Mouse (Mus musculus) mouse trophoblast stem cell (cell line): Measurements from ENCODE around the gene Mgat5.

ENCODE experiments used
- in situ Hi-C, 2 experiments: fragments of 300-500 bp; cut with MseI, MboI; formaldehyde crosslinking; loops; 2 replicates in 1 of 2; 3 replicates in 1 of 2; pipeline ENCODE4 v1.15.1; 2025

Gene Mgat5

GRCm38 (mm10) chr1:127204817-127205485, at the start of gene Mgat5:
Gene Mgat5 (plus strand): TSS chr1:127205015.
- in situ Hi-C loops, result no loop called here

GRCm38 (mm10) chr1:127160118-127160760, 44.6 kb upstream of the Mgat5 start:
- in situ Hi-C loops, result no loop called here

- in situ Hi-C loops, result no loop called here
These were observed 40.1 kb upstream of the Mgat5 start for GRCm38 (mm10) chr1:127164589-127165160.

- in situ Hi-C loops, result no loop called here
These were observed 38.3 kb upstream of the Mgat5 start for GRCm38 (mm10) chr1:127166521-127166920.

- in situ Hi-C loops, result no loop called here
These were observed 37.2 kb upstream of the Mgat5 start for GRCm38 (mm10) chr1:127167586-127167985.

GRCm38 (mm10) chr1:127168205-127168604, 36.6 kb upstream of the Mgat5 start:
- in situ Hi-C loops, result no loop called here

- in situ Hi-C loops, result no loop called here
These were observed 35.3 kb upstream of the Mgat5 start for GRCm38 (mm10) chr1:127169516-127169915.

- in situ Hi-C loops, result no loop called here
These were observed 33.5 kb upstream of the Mgat5 start for GRCm38 (mm10) chr1:127171361-127171760.

- in situ Hi-C loops, result no loop called here
These were observed 31.4 kb upstream of the Mgat5 start for GRCm38 (mm10) chr1:127173448-127173847.

- in situ Hi-C loops, result loop anchor here in 1 of 2 experiments (10.0 kb wide), 1 partner anchor 262 kb away; no protein-coding TSS in a partner anchor
These were observed 12.4 kb upstream of the Mgat5 start for GRCm38 (mm10) chr1:127192396-127192795.

- in situ Hi-C loops, result loop anchor here in 1 of 2 experiments (10.0 kb wide), 1 partner anchor 256 kb away; no protein-coding TSS in a partner anchor
These were observed 5.6 kb upstream of the Mgat5 start for GRCm38 (mm10) chr1:127199186-127199585.

GRCm38 (mm10) chr1:127202360-127202759, 2.5 kb upstream of the Mgat5 start:
- in situ Hi-C loops, result no loop called here

- in situ Hi-C loops, result no loop called here
These were observed 1.5 kb upstream of the Mgat5 start for GRCm38 (mm10) chr1:127203231-127203764.

GRCm38 (mm10) chr1:127205501-127206019, 745 bp downstream of the Mgat5 start:
- in situ Hi-C loops, result no loop called here

- in situ Hi-C loops, result no loop called here
These were observed 1.3 kb downstream of the Mgat5 start for GRCm38 (mm10) chr1:127206020-127206641.

GRCm38 (mm10) chr1:127206881-127207555, 2.2 kb downstream of the Mgat5 start:
- in situ Hi-C loops, result no loop called here

- in situ Hi-C loops, result no loop called here
These were observed 3.4 kb downstream of the Mgat5 start for GRCm38 (mm10) chr1:127208167-127208566.

- in situ Hi-C loops, result no loop called here
These were observed 8.0 kb downstream of the Mgat5 start for GRCm38 (mm10) chr1:127212812-127213211.

GRCm38 (mm10) chr1:127213434-127213833, 8.6 kb downstream of the Mgat5 start:
- in situ Hi-C loops, result no loop called here

GRCm38 (mm10) chr1:127214585-127215232, 9.9 kb downstream of the Mgat5 start:
- in situ Hi-C loops, result no loop called here

- in situ Hi-C loops, result no loop called here
These were observed 12.2 kb downstream of the Mgat5 start for GRCm38 (mm10) chr1:127216979-127217378.
